Mouse (Mus musculus): ENCODE measurements around the gene Dgat2. TPM values are rescaled to one million over a fixed set of nuclear protein-coding genes. Genes with fewer than 3 reads are reported as not detected.
A peak's percentile ranks its signal among the peaks of the same experiment; 100 is the strongest.

Dgat2 gene
- polyA plus RNA-seq, 1 experiment, result 234 TPM

GRCm38 (mm10) chr7:99132597-99132996 is 49.9 kb downstream of the Dgat2 start:
- H3K36me3 ChIP-seq (ENCODE audit: control insufficient read depth, insufficient read depth, low read length), result no peaks in the 10 kb centered on the region
- peak overlapping the region; percentile 45; the same call in 1 of the 2 replicates for H3K27ac ChIP-seq (ENCODE audit: insufficient read depth, low read depth, low read length)
- TF ChIP-seq POLR2A (IDR thresholded peaks at IDR 0.05; ENCODE audit: low read depth, low read length) (no peak), CTCF (IDR thresholded peaks at IDR 0.05; ENCODE audit: extremely low read depth, insufficient read length, insufficient replicate concordance, low read depth, low read length) (no peak)
- 74% methylated on average over 9 of the region's 9 CpGs for WGBS
- peaks cover 20% of the 10 kb centered on the region for H3K4me1 ChIP-seq (ENCODE audit: control insufficient read depth, insufficient read depth, insufficient read length, low read length)
- H3K4me3 ChIP-seq (ENCODE audit: low read depth, low read length), result no peak overlapping the region
- no peaks in the 10 kb centered on the region for H3K27me3 ChIP-seq (ENCODE audit: control insufficient read depth, insufficient read depth, low read length)

GRCm38 (mm10) chr7:99131819-99132353 is 50.6 kb downstream of the Dgat2 start:
- Histone ChIP-seq H3K36me3 (ENCODE audit: control insufficient read depth, insufficient read depth, low read length) (no peaks in the 10 kb centered on the region), H3K27me3 (ENCODE audit: control insufficient read depth, insufficient read depth, low read length) (no peaks in the 10 kb centered on the region), H3K27ac (ENCODE audit: insufficient read depth, low read depth, low read length) (no peak overlapping the region), H3K4me1 (ENCODE audit: control insufficient read depth, insufficient read depth, insufficient read length, low read length) (peaks cover 24% of the 10 kb centered on the region), H3K4me3 (ENCODE audit: low read depth, low read length) (no peak overlapping the region)
- TF ChIP-seq POLR2A (IDR thresholded peaks at IDR 0.05; ENCODE audit: low read depth, low read length) (no peak), CTCF (IDR thresholded peaks at IDR 0.05; ENCODE audit: extremely low read depth, insufficient read length, insufficient replicate concordance, low read depth, low read length) (no peak)
- 65% methylated on average over 6 of the region's 6 CpGs for WGBS

- no peaks in the 10 kb centered on the region for H3K27me3 ChIP-seq (ENCODE audit: control insufficient read depth, insufficient read depth, low read length)
- H3K36me3 ChIP-seq (ENCODE audit: control insufficient read depth, insufficient read depth, low read length), result no peaks in the 10 kb centered on the region
- WGBS, result 61% methylated on average over 8 of the region's 8 CpGs
- no peak for TF ChIP-seq POLR2A (IDR thresholded peaks at IDR 0.05; ENCODE audit: low read depth, low read length)
- no peak for TF ChIP-seq CTCF (IDR thresholded peaks at IDR 0.05; ENCODE audit: extremely low read depth, insufficient read length, insufficient replicate concordance, low read depth, low read length)
- H3K4me1 ChIP-seq (ENCODE audit: control insufficient read depth, insufficient read depth, insufficient read length, low read length), result peaks cover 20% of the 10 kb centered on the region
- no peak overlapping the region for H3K4me3 ChIP-seq (ENCODE audit: low read depth, low read length)
- H3K27ac ChIP-seq (ENCODE audit: insufficient read depth, low read depth, low read length), result peak overlapping the region; percentile 20
Observed at GRCm38 (mm10) chr7:99128965-99129364, 53.6 kb downstream of the Dgat2 start.

GRCm38 (mm10) chr7:99128020-99128950 is 54.2 kb downstream of the Dgat2 start:
- 58% methylated on average over 10 of the region's 10 CpGs for WGBS
- H3K4me3 ChIP-seq (ENCODE audit: low read depth, low read length), result no peak overlapping the region
- H3K4me1 ChIP-seq (ENCODE audit: control insufficient read depth, insufficient read depth, insufficient read length, low read length), result peaks cover 20% of the 10 kb centered on the region
- TF ChIP-seq POLR2A (IDR thresholded peaks at IDR 0.05; ENCODE audit: low read depth, low read length) (no peak), CTCF (IDR thresholded peaks at IDR 0.05; ENCODE audit: extremely low read depth, insufficient read length, insufficient replicate concordance, low read depth, low read length) (no peak)
- no peak overlapping the region; the same call in 1 of the 2 replicates for H3K27ac ChIP-seq (ENCODE audit: insufficient read depth, low read depth, low read length)
- H3K27me3 ChIP-seq (ENCODE audit: control insufficient read depth, insufficient read depth, low read length), result no peaks in the 10 kb centered on the region
- H3K36me3 ChIP-seq (ENCODE audit: control insufficient read depth, insufficient read depth, low read length), result no peaks in the 10 kb centered on the region

- Histone ChIP-seq H3K4me1 (ENCODE audit: control insufficient read depth, insufficient read depth, insufficient read length, low read length) (peaks cover 22% of the 10 kb centered on the region), H3K4me3 (ENCODE audit: low read depth, low read length) (no peak overlapping the region), H3K36me3 (ENCODE audit: control insufficient read depth, insufficient read depth, low read length) (no peaks in the 10 kb centered on the region), H3K27me3 (ENCODE audit: control insufficient read depth, insufficient read depth, low read length) (no peaks in the 10 kb centered on the region), H3K27ac (ENCODE audit: insufficient read depth, low read depth, low read length) (no peak overlapping the region)
- TF ChIP-seq CTCF (IDR thresholded peaks at IDR 0.05; ENCODE audit: extremely low read depth, insufficient read length, insufficient replicate concordance, low read depth, low read length) (no peak), POLR2A (IDR thresholded peaks at IDR 0.05; ENCODE audit: low read depth, low read length) (no peak)
- WGBS, result 83% methylated on average over 8 of the region's 8 CpGs
Observed at GRCm38 (mm10) chr7:99126057-99126456, 56.5 kb downstream of the Dgat2 start.

- Histone ChIP-seq H3K4me3 (ENCODE audit: low read depth, low read length) (no peak overlapping the region), H3K27me3 (ENCODE audit: control insufficient read depth, insufficient read depth, low read length) (no peaks in the 10 kb centered on the region), H3K4me1 (ENCODE audit: control insufficient read depth, insufficient read depth, insufficient read length, low read length) (peaks cover 6% of the 10 kb centered on the region; the same call in 1 of the 2 replicates), H3K27ac (ENCODE audit: insufficient read depth, low read depth, low read length) (no peak overlapping the region), H3K36me3 (ENCODE audit: control insufficient read depth, insufficient read depth, low read length) (no peaks in the 10 kb centered on the region; the same call in 1 of the 2 replicates)
- 71% methylated on average over 5 of the region's 5 CpGs for WGBS
- no peak for TF ChIP-seq CTCF (IDR thresholded peaks at IDR 0.05; ENCODE audit: extremely low read depth, insufficient read length, insufficient replicate concordance, low read depth, low read length)
- no peak for TF ChIP-seq POLR2A (IDR thresholded peaks at IDR 0.05; ENCODE audit: low read depth, low read length)
Observed at GRCm38 (mm10) chr7:99122651-99123050, 59.9 kb downstream of the Dgat2 start.

Measured in small intestine, adult 2 months (tissue).